Mouse (Mus musculus) CH12.LX (cell line): Measurements from ENCODE around the gene Carmil1. TPM values are rescaled to one million over a fixed set of nuclear protein-coding genes. Genes with fewer than 3 reads are reported as not detected.

Source experiments
- DNase-seq: peaks from one replicate; pipeline ENCODE4 v3.0.0-alpha.2; 2013; ENCODE audit errors: extremely low read depth
- H3K27ac ChIP-seq: 2 replicates; pipeline ENCODE4 v1.5.1; 2012; ENCODE audit warnings: low read depth, mild to moderate bottlenecking, control low read depth, moderate library complexity; ENCODE audit not compliant: insufficient read depth
- H3K27me3 ChIP-seq: replicated peaks from 2 replicates; pipeline ENCODE3; 2012; ENCODE audit warnings: inconsistent platforms
- H3K36me3 ChIP-seq, 2 experiments: replicated peaks in 1 of 2; 2 replicates each; pipeline versions ENCODE3 to v1.6.1; 2012; ENCODE audit warnings: inconsistent platforms in 1 of 2, low read length in 1 of 2, mild to moderate bottlenecking in 1 of 2, mixed read lengths in 1 of 2, moderate library complexity in 1 of 2; ENCODE audit not compliant: control insufficient read depth in 1 of 2, insufficient read depth in 1 of 2
- H3K4me1 ChIP-seq, 2 experiments: 2 replicates each; pipeline ENCODE4 v1.6.1; 2012; ENCODE audit warnings: inconsistent platforms in 1 of 2, moderate library complexity in 1 of 2; ENCODE audit not compliant: insufficient read depth in 2 of 2, control insufficient read depth in 1 of 2
- H3K4me2 ChIP-seq: 2 replicates; pipeline ENCODE4 v1.6.1; 2012; ENCODE audit warnings: low read depth, mild to moderate bottlenecking, control low read depth; ENCODE audit not compliant: poor library complexity, insufficient read depth, severe bottlenecking
- H3K4me3 ChIP-seq, 3 experiments: fragments of 150-350 bp in 1 of 3; sonication (generic) in 1 of 3; replicated peaks in 1 of 3; 2 replicates each; pipeline versions ENCODE3 to v1.5.1; 2011 to 2012; ENCODE audit warnings: low read depth in 2 of 3, low read length in 2 of 3, mild to moderate bottlenecking in 2 of 3, moderate library complexity in 2 of 3, control low read depth in 1 of 3, improper control_type of control experiment in 1 of 3, inconsistent platforms in 1 of 3, mixed read lengths in 1 of 3; ENCODE audit not compliant: poor library complexity in 1 of 3
- H3K79me2 ChIP-seq: replicated peaks from 2 replicates; pipeline ENCODE4 v1.6.1; 2012; ENCODE audit warnings: mild to moderate bottlenecking, moderate library complexity; ENCODE audit not compliant: control insufficient read depth, poor library complexity, insufficient read depth, severe bottlenecking; ENCODE audit errors: extremely low read depth
- H3K9ac ChIP-seq: 2 replicates; pipeline ENCODE4 v1.6.1; 2012; ENCODE audit warnings: low read depth, mild to moderate bottlenecking, control low read depth, moderate library complexity; ENCODE audit not compliant: insufficient read depth
- H3K9me3 ChIP-seq: replicated peaks from 2 replicates; pipeline ENCODE3; 2012; ENCODE audit warnings: low read length, inconsistent platforms, mixed read lengths
- CHD2 ChIP-seq: IDR thresholded peaks from 2 replicates; pipeline ENCODE4 v1.6.1; 2011; ENCODE audit warnings: low read length, improper control_type of control experiment
- CTCF ChIP-seq, 2 experiments: IDR thresholded peaks in 1 of 2; conservative IDR thresholded peaks in 1 of 2; 2 replicates each; pipeline ENCODE4 v1.5.1; 2011 to 2012; ENCODE audit warnings: low read depth in 2 of 2, low read length in 2 of 2, improper control_type of control experiment in 1 of 2, inconsistent platforms in 1 of 2, mild to moderate bottlenecking in 1 of 2, moderate library complexity in 1 of 2
- ETS1 ChIP-seq: conservative IDR thresholded peaks from 2 replicates; pipeline ENCODE4 v1.6.1; 2012; ENCODE audit warnings: low read depth, mild to moderate bottlenecking, inconsistent platforms, low read length, improper control_type of control experiment, moderate library complexity
- IRF4 ChIP-seq: IDR thresholded peaks from 2 replicates; pipeline ENCODE4 v1.6.1; 2014; ENCODE audit warnings: low read depth, mild to moderate bottlenecking, inconsistent platforms, low read length, improper control_type of control experiment
- JUN ChIP-seq: IDR thresholded peaks from 2 replicates; pipeline ENCODE4 v1.6.1; 2011; ENCODE audit warnings: low read depth, mild to moderate bottlenecking, low read length, improper control_type of control experiment, moderate library complexity; ENCODE audit not compliant: insufficient read depth
- MAFK ChIP-seq: IDR thresholded peaks from 2 replicates; pipeline ENCODE4 v1.6.1; 2011; ENCODE audit warnings: low read length, improper control_type of control experiment; ENCODE audit not compliant: insufficient replicate concordance
- MEF2A ChIP-seq: IDR thresholded peaks from 2 replicates; pipeline ENCODE4 v1.6.1; 2014; ENCODE audit warnings: low read depth, mild to moderate bottlenecking, inconsistent platforms, low read length, improper control_type of control experiment, borderline replicate concordance
- MXI1 ChIP-seq: IDR thresholded peaks from 2 replicates; pipeline ENCODE4 v1.6.1; 2011; ENCODE audit warnings: mild to moderate bottlenecking, low read depth, low read length, improper control_type of control experiment
- NELFE ChIP-seq: IDR thresholded peaks from 2 replicates; pipeline ENCODE4 v1.6.1; 2011; ENCODE audit warnings: low read depth, low read length, improper control_type of control experiment
- NRF1 ChIP-seq: IDR thresholded peaks from 2 replicates; pipeline ENCODE4 v1.6.1; 2014; ENCODE audit warnings: low read depth, mild to moderate bottlenecking, inconsistent platforms, low read length, improper control_type of control experiment, moderate library complexity
- POLR2A ChIP-seq: IDR thresholded peaks from 2 replicates; pipeline ENCODE4 v1.6.1; 2011; ENCODE audit warnings: low read depth, mild to moderate bottlenecking, improper control_type of control experiment, low read length
- RAD21 ChIP-seq: IDR thresholded peaks from 2 replicates; pipeline ENCODE4 v1.6.1; 2011; ENCODE audit warnings: low read depth, mild to moderate bottlenecking, low read length, improper control_type of control experiment, moderate library complexity
- SIN3A ChIP-seq: IDR thresholded peaks from 2 replicates; pipeline ENCODE4 v1.6.1; 2012; ENCODE audit warnings: low read length, improper control_type of control experiment, inconsistent platforms
- SMC3 ChIP-seq: IDR thresholded peaks from 2 replicates; pipeline ENCODE4 v1.6.1; 2011; ENCODE audit warnings: low read depth, low read length, improper control_type of control experiment
- UBTF ChIP-seq: IDR thresholded peaks from 2 replicates; pipeline ENCODE4 v1.6.1; 2012; ENCODE audit warnings: low read depth, mild to moderate bottlenecking, inconsistent platforms, low read length, improper control_type of control experiment, moderate library complexity
- USF1 ChIP-seq: IDR thresholded peaks from 2 replicates; pipeline ENCODE4 v1.6.1; 2014; ENCODE audit warnings: low read depth, mild to moderate bottlenecking, inconsistent platforms, low read length, improper control_type of control experiment
- ZC3H11A ChIP-seq: IDR thresholded peaks from 2 replicates; pipeline ENCODE4 v1.6.1; 2012; ENCODE audit warnings: low read depth, mild to moderate bottlenecking, inconsistent platforms, low read length, improper control_type of control experiment
- ZMIZ1 ChIP-seq: IDR thresholded peaks from 2 replicates; pipeline ENCODE4 v1.6.1; 2012; ENCODE audit warnings: low read depth, mild to moderate bottlenecking, inconsistent platforms, low read length, improper control_type of control experiment
- ZNF384 ChIP-seq: IDR thresholded peaks from 2 replicates; pipeline ENCODE4 v1.6.1; 2012; ENCODE audit warnings: low read depth, low read length, improper control_type of control experiment, inconsistent platforms
- dilution Hi-C: fragments of 300-500 bp; cut with MboI; formaldehyde crosslinking; loops from 2 replicates; pipeline ENCODE4 v1.14.3; 2020; ENCODE audit warnings: low sequenced_read_pairs; ENCODE audit not compliant: extremely low pct_unique_long_range_greater_than_20kb, extremely low pct_ligation_motif_present
- in situ Hi-C: fragments of 300-500 bp; cut with MboI; formaldehyde crosslinking; loops from 3 replicates; pipeline ENCODE4 v1.14.3; 2019; ENCODE audit warnings: low sequenced_read_pairs, low pct_ligation_motif_present, low pct_unique_long_range_greater_than_20kb, mixed read lengths
- polyA plus RNA-seq: library from polyadenylated mRNA; unstranded; fragments of >175 nt; gene quantifications from 2 replicates; pipeline ENCODE4 v1.2.1, GENCODE M21; 2012; ENCODE audit warnings: low read depth; ENCODE audit not compliant: insufficient read length
- total RNA-seq, 2 experiments: library from RNA; depleted of rRNA; stranded (reverse); fragments of 300-350 nt in 1 of 2; fragments of >200 nt in 1 of 2; gene quantifications; 2 replicates each; pipeline ENCODE4 v1.2.3; 2012 to 2014

Gene Carmil1
- total RNA-seq (2012; rRNA removed) (1.1 and 1.8 TPM in 2 replicates), total RNA-seq (2014; rRNA removed) (5.7 and 7.2 TPM in 2 replicates), polyA plus RNA-seq (9.4 and 11.0 TPM in 2 replicates)

DNA sequence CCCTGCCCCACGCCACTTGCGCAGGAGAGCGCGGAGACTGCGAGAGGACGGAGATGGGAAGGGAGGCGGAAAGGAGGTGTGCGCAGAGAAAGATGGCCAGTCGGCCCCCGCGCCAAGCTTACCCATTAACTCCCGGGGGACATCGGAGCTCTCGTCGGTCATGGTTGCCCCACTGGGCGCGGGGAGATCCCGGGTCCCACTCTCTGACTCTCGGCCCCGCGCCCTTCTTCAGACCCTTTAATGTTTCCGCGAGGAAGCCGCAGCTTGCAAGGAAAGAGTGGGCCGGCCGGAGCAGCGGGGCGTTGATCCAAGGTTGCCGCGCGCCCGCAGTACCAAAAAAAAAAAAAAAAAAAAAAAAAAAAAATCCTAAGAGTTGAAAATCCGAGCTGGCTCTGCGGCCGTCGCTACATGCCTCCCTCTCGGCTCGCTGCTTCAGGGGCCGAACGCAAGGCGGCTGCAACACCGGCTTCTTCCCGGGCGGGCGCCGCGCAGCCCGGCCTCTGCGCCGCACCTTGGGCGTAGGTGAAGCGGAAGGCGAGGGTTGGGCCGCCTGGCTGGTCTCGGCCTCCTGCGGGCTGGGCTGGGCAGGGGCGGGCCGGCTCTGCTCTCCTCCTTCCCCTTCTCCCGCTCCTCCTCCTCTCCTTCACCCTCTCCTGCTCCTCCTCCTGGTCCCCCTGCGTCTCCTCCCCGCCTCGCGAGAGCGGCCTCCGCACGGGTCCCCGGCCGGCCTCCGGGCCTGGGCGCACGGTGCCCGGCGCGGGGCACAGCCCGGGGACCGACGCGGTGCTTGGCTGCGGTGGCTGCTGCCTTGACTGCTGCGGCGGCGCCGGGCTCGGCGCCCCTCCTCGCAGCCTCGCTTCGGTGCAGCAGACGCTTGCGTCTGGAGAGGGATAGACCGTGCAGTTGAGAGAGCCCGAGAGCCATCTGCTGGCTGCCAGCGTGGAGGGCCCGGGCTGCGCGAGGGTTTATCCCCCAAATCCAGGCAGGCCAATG is at the start of gene Carmil1:
Gene Carmil1 (minus strand): TSS at position 357 of the 993 bp plus-strand sequence.
- TF ChIP-seq IRF4 = 0 out of 2 replicates have a peak, but pooled peaks have one; percentile 13
- no peak for TF ChIP-seq MAFK
- TF ChIP-seq NRF1 = peak; percentile 52; the same call in 1 of the 2 replicates
- peak; percentile 67 for TF ChIP-seq CHD2
- no peak for TF ChIP-seq USF1
- peak; percentile 97 for TF ChIP-seq UBTF
- peak; percentile 22; the same call in 1 of the 2 replicates for TF ChIP-seq NELFE
- peak; percentile 87 for TF ChIP-seq ZNF384
- TF ChIP-seq ETS1 = no peak
- TF ChIP-seq JUN = no peak
- TF ChIP-seq ZMIZ1 = peak; percentile 39; the same call in 1 of the 2 replicates
- peak; percentile 80 for TF ChIP-seq SMC3
- TF ChIP-seq CTCF (conservative IDR thresholded peaks at IDR 0.05 in 1 of 2, IDR thresholded peaks at IDR 0.05 in 1 of 2; ENCODE audit: low read depth in 2 of 2, low read length in 2 of 2) = peak in 1 of 2 experiments; percentile 78; a peak in 2 of 4 replicates
- TF ChIP-seq MEF2A = peak; percentile 15; the same call in 1 of the 2 replicates
- TF ChIP-seq POLR2A = peak; percentile 59
- TF ChIP-seq RAD21 = peak; percentile 66
- TF ChIP-seq SIN3A = no peak
- TF ChIP-seq ZC3H11A = peak; percentile 14; the same call in 1 of the 2 replicates
- TF ChIP-seq MXI1 = no peak
- in situ Hi-C loops (loop anchor here (25.0 kb wide), 1 partner anchor 443 kb away; the partner anchor contains the start of gene Slc17a3), dilution Hi-C loops (no loop called here)
- peak within 1 kb of the TSS; percentile 48; the same call in 1 of the 2 replicates for H3K9ac ChIP-seq
- H3K27me3 ChIP-seq = no peaks in the 10 kb centered on the region
- DNase-seq = peak; percentile 74
- H3K79me2 ChIP-seq = no peaks in the 10 kb centered on the region
- H3K36me3 ChIP-seq = peaks cover 0 to 4% of the 10 kb centered on the region in 2 experiments
- no peaks in the 10 kb centered on the region for H3K9me3 ChIP-seq
- H3K4me2 ChIP-seq = peak within 1 kb of the TSS; percentile 74
- H3K27ac ChIP-seq = no peak within 1 kb of the TSS
- H3K4me3 ChIP-seq = peak within 1 kb of the TSS; percentile 32 to 70 (median 69)
- peaks cover 5 to 9% of the 10 kb centered on the region in 2 experiments; a peak in 3 of 4 replicates for H3K4me1 ChIP-seq
